11 mouse cellular contexts compared by ENCODE assay signal in genomic region chr10:117173566-117174438, GRCm38 (mm10). TPM values are rescaled to one million over a fixed set of nuclear protein-coding genes. Genes with fewer than 3 reads are reported as not detected.
DNase-seq lines count a peak whose midpoint lies in the region; ATAC-seq lines count a peak whose summit lies in the region.
"Had no signal": no experiment of that assay in that cellular context is flagged by ENCODE, and none has a peak within 500 bp of the region (broad histone marks: within the 10 kb centered on the region; RNA-seq: fewer than 3 reads in every experiment).

No protein-coding gene starts in this region.

- DNase-seq in heart, adult 9 months (ENCODE audit: low spot score in 2 of 2), result no peak
- DNase-seq in ES-CJ7 (ENCODE audit: low read depth, low spot score), result peak; percentile 54
- DNase-seq in spleen, postnatal 10 days (ENCODE audit: low spot score in 2 of 2), result no peak
- DNase-seq in yolk sac, embryonic 10.5 days (ENCODE audit: low spot score), result no peak
- no peak for DNase-seq in adrenal gland, postnatal 25 days
- DNase-seq: left cerebral cortex, postnatal 4 days; right cerebral cortex, postnatal 4 days had no signal

- no peak overlapping the region for H3K9ac ChIP-seq in heart, embryonic 15.5 days
- no peak overlapping the region for H3K9ac ChIP-seq in midbrain, embryonic 12.5 days (replicated peaks)
- H3K9ac ChIP-seq: kidney, embryonic 15.5 days had no signal

- H3K4me1 ChIP-seq in heart, embryonic 15.5 days (replicated peaks), result peaks cover 8% of the 10 kb centered on the region
- H3K4me1 ChIP-seq in midbrain, embryonic 12.5 days, result no peaks in the 10 kb centered on the region

- H3K27me3 ChIP-seq in heart, embryonic 15.5 days, result no peaks in the 10 kb centered on the region
- no peaks in the 10 kb centered on the region for H3K27me3 ChIP-seq in midbrain, embryonic 12.5 days
- H3K27me3 ChIP-seq: kidney, embryonic 15.5 days had no signal

- no peaks in the 10 kb centered on the region for H3K9me3 ChIP-seq in heart, embryonic 15.5 days (replicated peaks)
- no peaks in the 10 kb centered on the region for H3K9me3 ChIP-seq in midbrain, embryonic 12.5 days
- H3K9me3 ChIP-seq: kidney, embryonic 15.5 days had no signal

- WGBS in heart, embryonic 15.5 days, result 40% methylated on average over 13 of the region's 13 CpGs
- 42% methylated on average over 13 of the region's 13 CpGs for WGBS in midbrain, embryonic 12.5 days

- no peak overlapping the region for H3K27ac ChIP-seq in heart, embryonic 15.5 days
- no peak overlapping the region for H3K27ac ChIP-seq in midbrain, embryonic 12.5 days (replicated peaks)
- H3K27ac ChIP-seq: kidney, embryonic 15.5 days had no signal

- no peaks in the 10 kb centered on the region for H3K36me3 ChIP-seq in heart, embryonic 15.5 days
- H3K36me3 ChIP-seq in midbrain, embryonic 12.5 days, result no peaks in the 10 kb centered on the region
- H3K36me3 ChIP-seq: kidney, embryonic 15.5 days had no signal

- no peak for ATAC-seq in heart, embryonic 15.5 days (replicated peaks; ENCODE audit: insufficient number of reproducible peaks, insufficient read depth, low FRiP score, low read depth)
- peak; percentile 43; the same call in 1 of the 2 replicates for ATAC-seq in erythroid progenitor cell, adult 5-6 weeks (replicated peaks; ENCODE audit: low FRiP score, poor library complexity, severe bottlenecking)
- ATAC-seq in midbrain, embryonic 12.5 days (ENCODE audit: low FRiP score, low read depth), result no peak

- H3K4me3 ChIP-seq in heart, embryonic 15.5 days, result peak overlapping the region; percentile 21; the same call in 1 of the 2 replicates
- H3K4me3 ChIP-seq in midbrain, embryonic 12.5 days, result no peak overlapping the region
- H3K4me3 ChIP-seq: kidney, embryonic 15.5 days had no signal

- peak overlapping the region; percentile 44 for H3K4me2 ChIP-seq in heart, embryonic 15.5 days
- H3K4me2 ChIP-seq in midbrain, embryonic 12.5 days (replicated peaks), result peak overlapping the region; percentile 23; the same call in 1 of the 2 replicates
- H3K4me2 ChIP-seq: kidney, embryonic 15.5 days had no signal

RNA-seq across cellular contexts. Expression of gene Frs2, which starts 25.5 kb away (rescaled TPM):
- 14.8 and 14.9 TPM in 2 replicates for polyA plus RNA-seq in heart, embryonic 15.5 days (2015; fragmentation: Nextera tagmentation; extraction: Ambion mirVana)
- 32.1 and 44.4 TPM in 2 replicates for total RNA-seq in erythroid progenitor cell, adult 5-6 weeks (2015; ENCODE audit: low replicate concordance)
- 15.1 and 25.8 TPM in 2 replicates for total RNA-seq in erythroid progenitor cell, adult 5-6 weeks (2017; ENCODE audit: low replicate concordance)
- polyA plus RNA-seq in midbrain, embryonic 12.5 days (2016; fragmentation: Nextera tagmentation; extraction: Ambion mirVana), result 23.2 and 25.7 TPM in 2 replicates
- 29.0 and 29.5 TPM in 2 replicates for total RNA-seq in adrenal gland, postnatal 25 days (2021)

RNA-seq across cellular contexts. Expression of gene Yeats4, which starts 50.5 kb away (rescaled TPM):
- 37.5 and 43.6 TPM in 2 replicates for polyA plus RNA-seq in heart, embryonic 15.5 days (2015; fragmentation: Nextera tagmentation; extraction: Ambion mirVana)
- 36.4 and 65.8 TPM in 2 replicates for total RNA-seq in erythroid progenitor cell, adult 5-6 weeks (2015; ENCODE audit: low replicate concordance)
- total RNA-seq in erythroid progenitor cell, adult 5-6 weeks (2017; ENCODE audit: low replicate concordance), result 57.3 and 94.7 TPM in 2 replicates
- 147 and 162 TPM in 2 replicates for polyA plus RNA-seq in midbrain, embryonic 12.5 days (2016; fragmentation: Nextera tagmentation; extraction: Ambion mirVana)
- 42.6 and 51.7 TPM in 2 replicates for total RNA-seq in adrenal gland, postnatal 25 days (2021)
